Mouse (Mus musculus) kidney, adult 9 months (tissue): ENCODE results near the gene Stat3.

Source experiments
- DNase-seq: peaks from one replicate; pipeline ENCODE4 v3.0.0; 2022

Gene Stat3

DNA sequence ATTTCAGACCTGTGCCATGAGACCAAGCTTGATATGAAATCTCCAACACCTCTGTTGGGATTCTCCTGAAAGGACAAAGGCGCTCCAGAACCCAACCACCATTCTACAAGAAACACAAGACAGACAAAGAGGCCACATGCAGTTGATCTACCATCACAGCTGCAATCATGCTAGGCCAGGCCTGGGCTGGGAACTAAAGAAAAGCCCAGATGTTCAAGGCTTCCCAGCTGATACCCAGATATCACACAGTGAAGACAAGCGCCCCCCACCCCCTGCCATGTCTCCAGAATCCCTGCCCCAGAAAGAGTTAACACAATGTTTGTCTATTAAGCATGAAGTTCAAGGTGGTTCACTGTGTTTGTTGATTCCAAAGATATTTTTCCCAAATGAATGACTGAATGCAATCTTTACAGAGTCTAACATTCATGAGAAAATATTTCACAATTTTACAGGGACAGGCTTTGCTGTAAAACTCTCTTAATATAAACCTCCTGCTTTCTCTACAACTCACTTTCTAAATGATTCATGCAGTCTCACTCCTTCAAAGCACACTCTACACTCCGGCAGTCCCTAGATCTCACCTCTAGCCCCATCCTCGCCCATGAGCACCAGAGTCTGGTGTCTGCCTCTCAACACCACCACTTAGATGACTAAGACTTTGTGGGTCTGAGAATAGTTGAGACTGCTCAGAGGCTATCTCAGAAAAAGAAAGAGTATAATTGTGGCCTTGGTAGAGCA, 18.3 kb downstream of the Stat3 start:
- DNase-seq = no peak

DNA sequence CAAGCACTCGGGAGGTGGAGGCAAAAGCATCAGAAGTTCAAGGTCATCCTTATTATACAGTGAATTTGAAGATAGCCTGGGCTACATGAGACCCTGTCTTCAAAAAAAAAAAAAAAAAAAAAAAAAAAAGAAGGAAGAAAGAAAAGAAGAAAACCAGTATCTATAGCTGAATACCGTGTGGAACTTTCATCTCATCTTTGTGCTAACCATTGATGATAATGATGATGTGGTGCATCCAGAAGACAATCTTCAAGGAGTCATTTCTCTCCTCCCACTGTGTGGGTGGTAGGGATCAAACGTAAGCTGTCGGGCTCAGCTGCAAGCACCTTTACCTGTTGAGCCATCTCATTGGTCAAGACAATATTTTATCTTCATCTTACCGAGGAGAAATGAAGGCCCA, 21.3 kb downstream of the Stat3 start:
- no peak for DNase-seq

DNA sequence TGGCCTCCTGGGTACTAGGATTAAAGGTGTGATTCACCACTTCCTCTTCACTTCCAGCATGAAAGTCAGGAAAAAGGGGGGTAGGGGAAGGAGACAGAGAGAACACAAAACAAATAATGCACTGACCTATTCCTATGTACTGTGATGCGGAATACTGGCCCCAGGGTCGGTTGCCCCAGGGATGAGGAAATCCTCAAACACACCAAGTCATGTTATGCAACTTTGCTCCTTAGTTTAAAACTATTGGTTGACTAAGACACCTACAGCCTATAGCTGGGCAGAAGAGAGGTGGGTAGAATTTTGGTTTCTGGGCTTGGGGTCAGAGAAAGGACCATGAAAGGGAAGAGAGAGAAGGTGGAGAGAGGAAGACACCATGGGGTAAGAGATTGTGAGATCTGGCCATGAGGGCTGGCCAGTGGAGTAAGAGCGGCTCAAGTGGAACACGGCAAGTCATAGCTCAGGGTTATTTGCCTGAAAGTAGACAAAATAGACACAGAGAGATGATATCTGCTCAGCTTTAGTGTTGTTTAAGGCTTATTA, 22.8 kb downstream of the Stat3 start:
- no peak for DNase-seq

DNA sequence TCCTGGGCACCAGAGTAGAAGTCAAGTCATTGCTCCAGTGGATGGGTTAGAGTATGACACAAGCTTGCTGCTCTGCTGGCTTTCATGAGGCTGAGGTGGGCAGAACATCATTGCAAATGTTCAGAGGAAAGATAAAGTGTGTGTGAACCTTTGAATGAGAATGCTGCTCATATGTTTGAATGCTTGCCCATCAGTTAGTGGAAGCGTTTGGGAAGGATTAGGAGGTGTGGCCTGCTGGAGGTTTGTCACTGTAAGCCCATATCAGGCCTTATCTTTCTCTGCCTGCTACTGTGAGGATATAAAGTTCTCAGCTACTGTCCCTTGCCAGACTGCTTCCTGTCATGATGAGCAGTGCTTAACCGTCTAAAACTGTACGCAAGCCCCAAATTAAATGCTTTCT, 24.3 kb downstream of the Stat3 start:
- no peak for DNase-seq

DNA sequence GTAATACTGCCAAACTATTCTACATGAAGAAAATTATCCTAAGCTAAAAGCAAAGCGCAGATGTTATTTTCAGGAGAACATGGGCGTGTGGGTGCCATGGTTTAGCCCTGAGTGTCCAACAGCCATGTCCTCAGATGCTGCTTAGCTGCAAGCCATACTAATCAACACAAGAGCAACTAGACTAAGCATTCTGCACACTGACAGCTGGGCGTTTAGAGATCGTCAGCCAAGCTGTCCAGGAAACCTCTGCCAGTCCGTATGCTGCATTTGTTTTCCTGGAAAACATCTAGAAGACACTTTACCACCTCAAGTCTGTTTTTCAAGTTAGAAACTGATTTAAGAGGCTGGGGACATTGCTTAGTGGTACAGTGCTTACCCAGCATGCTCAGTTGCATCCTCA, 24.9 kb downstream of the Stat3 start:
- no peak for DNase-seq

DNA sequence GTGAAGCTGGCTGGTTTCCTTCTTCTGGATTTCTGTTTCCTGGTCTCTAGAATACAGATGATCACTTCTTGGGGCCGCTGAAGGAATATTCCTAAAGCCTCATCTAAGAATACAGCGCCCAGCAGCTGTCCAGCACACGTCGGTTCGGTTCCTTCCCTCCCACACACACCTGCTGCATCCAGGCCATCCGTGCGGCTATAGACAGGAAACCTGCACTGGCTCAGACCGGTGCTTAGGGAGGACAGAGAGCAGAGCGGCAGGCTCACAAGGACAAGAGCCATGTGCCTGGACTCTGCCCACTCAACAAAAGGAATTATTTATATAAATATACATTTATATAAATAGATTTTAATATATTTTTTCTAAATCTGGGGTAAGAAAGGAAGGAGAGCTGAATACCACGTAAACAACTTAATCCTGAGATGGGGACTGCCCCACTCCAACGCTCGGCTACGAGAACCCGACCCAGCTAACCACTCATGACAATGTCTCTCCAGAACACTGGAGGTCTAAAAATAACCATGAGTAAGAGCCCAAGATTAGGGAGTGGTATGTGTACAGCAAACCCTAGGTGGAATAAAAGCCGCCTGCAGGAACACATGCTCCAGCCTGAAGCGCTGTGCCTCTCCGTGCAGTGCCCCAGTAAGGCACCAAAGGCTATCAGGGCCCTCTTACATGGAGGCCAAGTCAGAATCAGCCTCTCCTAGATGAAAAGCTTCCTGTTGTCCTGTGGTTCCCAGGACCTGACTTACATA, 26.8 kb downstream of the Stat3 start:
- no peak for DNase-seq

DNA sequence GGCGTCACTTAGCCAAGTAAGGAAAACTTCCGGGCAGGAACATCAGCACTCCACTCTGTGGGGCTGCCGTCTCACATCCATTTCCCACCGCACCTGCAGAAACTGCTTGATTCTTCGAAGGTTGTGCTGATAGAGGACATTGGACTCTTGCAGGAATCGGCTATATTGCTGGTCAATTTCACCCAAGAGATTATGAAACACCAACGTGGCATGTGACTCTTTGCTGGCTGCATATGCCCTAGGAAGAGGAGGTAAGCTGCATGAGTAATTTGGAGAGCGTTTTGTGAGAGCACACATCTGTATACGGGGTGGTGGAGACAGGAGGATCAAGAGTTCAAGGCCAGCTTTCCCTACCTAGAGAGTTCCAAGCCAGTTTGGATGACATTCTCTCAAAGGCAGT, 30.8 kb downstream of the Stat3 start:
- peak; percentile 23 for DNase-seq

DNA sequence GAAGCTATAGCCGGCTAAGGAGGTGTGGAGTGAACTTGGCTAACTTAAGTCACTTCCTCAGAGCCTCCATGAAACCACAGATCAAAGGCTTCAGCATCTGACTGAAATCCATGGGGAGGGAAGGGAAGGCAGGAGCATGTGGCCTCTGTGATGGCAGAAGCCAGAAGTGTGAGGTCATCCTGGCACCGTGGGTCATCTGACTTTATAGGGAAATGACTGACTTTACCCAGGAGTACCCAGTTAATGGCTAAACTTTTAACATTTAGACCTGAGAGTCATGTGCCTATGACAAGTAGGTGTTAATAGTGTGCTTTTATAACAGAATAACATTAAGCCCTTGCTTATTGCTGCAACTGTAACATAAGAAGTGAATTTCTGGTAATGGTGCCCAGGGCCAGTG, 31.2 kb downstream of the Stat3 start:
- DNase-seq = peak; percentile 73

DNA sequence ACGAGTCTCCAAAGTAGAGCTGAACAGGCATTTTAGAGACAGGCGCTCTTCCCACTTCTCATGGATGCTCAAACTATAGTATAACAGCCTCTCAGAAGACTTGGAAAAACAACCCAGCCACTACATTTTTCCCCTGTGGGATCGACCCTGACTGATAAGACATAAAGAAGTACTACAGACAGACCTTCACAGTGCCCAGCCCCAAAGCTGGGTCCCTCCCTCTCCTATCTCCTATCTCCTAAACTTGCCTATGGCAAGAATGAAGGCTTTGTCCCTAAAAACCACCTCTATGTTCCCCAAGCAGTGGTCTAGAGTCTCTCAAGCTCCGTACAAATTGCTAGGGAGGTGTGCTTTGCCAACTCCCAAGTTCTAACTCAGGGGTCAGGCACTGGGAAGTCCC, 32.5 kb downstream of the Stat3 start:
- DNase-seq = no peak

DNA sequence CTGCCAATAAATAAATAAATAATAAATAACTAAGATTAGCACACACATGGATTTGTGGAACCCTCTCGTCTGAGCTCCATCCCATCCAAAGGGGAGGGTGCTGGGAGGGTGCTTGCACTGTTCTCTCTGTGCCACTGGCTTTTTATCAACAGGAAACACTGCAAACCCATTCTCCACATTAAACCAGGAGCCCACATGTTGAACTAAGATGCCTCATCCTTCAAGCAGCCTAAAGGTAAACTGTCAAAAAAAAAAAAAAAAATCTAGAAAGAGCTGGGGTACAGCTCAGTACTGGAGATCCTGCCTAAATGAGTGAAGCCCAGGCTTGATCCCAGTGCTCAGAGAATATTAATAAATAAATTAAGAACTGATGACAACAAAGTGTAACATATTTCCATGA, 33.4 kb downstream of the Stat3 start:
- no peak for DNase-seq

DNA sequence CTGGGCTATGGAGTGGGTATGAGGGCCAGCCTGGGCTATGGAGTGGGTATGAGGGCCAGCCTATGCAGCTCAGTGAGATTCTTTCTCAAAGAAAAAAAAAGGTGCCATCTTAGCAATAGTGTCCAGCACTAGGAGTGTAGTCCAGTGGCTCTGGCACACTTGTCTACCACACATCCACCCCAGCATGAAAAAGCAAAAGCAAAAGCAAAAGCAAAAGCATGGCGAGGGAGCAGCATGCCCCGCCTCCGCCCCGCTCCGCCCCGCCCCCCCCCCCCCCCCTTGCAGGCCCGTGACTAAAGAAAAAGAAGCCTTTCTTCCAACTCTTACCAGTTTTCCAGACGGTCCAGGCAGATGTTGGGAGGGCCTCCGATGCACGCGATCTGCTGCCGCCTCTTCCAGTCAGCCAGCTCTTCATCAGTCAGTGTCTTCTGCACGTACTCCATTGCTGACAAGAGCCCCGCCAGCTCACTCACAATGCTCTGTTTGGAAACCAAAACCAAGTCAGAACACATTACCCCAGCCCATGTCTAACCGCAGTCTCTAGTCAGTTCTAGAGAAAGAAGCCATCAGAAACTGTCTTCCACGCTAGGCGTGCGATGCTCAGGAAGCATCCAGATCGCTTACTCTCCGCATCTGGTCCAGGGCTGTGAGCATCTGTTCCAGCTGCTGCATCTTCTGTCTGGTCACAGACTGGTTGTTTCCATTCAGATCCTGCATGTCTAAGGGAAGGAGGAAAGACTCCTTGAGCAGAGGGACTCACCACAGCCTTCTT, 34.6 kb downstream of the Stat3 start:
- no peak for DNase-seq

DNA sequence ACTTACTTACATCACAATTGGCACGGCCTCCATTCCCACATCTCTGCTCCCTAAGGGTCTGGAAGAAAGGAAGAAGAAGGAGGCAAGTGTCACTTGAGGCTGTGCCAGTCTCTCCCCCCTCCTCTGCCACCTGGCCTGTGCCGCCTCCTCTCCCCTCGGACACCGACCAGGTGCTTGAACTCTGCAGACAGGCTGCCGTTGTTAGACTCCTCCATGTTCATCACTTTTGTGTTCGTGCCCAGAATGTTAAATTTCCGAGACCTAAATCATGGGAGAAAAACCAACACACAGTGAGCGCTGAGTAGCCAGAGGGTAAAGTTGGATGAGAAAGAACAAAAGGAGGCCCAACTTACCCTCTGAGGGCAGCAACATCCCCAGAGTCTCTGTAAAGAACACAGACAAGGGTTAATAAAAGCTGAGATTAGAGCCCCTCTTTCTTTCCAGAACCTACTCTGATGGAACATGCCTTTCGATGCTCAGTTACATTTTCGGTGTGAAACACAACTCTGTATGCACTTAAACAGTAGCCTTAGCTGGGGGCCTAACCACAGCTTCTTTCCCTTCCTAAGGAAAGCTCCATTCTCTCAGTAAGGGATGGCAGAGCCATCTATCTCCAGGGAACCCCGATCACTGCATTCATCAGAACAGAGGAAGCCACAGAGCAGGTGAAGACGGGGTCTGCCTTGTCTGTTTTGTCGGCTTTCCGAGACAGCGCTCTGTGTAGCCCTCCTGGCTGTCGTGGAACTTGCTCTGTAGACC, 40.7 kb downstream of the Stat3 start:
- DNase-seq = no peak

DNA sequence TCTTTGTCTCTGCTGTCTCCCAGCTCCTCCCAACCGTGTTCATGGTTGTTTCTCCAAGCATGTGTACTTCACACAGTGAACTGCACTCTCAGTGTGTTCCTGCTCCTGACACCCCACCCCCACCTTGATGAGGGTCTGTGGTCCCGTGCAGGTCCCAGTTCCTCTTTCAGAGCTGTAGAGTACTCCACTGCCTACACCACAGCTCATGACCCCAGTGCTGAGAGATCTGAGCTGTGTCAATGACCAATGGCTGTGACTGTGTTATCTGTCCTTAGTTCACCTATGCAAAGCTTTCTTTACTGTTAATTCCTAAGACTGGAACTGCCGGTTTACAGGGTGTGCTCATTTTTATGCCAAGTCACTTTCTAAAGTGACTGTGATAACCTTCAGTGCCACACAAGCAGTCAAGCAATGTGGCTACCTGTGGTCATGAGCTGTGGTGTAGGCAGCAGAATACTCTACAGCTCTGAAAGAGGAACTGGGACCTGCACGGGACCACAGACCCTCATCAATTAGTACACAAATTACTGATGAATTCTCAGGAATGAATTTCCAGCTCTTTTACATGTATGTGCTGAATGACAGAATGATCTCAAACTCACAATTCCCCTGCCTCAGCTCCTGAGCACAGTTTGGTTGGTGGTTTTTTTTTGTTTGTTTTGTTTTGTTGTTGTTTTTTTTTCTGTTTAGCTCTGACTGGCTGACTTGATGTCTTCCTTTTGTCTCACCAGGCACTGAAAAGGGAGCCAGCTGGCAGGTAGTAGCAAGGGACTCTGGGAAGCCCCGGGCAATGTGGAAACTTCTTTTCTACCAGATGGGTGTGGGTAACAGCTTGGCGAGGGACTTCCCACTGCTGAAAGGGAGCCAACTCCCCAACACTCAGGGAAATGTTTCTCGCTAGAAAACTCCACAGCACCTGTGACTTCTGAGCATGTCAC, 41.8 kb downstream of the Stat3 start:
- DNase-seq = peak; percentile 32

DNA sequence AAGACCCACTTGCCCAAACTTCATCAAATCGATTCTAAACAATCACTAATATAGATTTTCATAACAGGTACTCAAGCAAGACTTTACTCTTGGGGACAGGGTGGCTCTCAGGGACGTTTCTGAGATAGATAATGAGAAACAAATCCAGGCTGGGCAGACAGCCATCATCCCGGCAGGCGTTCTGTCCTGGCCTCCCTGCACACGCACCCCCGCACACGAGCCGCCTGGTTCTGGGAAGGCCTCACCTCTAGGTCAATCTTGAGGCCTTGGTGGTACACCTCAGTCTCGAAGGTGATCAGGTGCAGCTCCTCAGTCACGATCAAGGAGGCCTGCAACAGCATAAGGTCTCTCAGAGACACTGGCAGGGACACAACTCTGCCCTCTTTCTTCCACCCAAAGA, 43.3 kb downstream of the Stat3 start:
- no peak for DNase-seq

DNA sequence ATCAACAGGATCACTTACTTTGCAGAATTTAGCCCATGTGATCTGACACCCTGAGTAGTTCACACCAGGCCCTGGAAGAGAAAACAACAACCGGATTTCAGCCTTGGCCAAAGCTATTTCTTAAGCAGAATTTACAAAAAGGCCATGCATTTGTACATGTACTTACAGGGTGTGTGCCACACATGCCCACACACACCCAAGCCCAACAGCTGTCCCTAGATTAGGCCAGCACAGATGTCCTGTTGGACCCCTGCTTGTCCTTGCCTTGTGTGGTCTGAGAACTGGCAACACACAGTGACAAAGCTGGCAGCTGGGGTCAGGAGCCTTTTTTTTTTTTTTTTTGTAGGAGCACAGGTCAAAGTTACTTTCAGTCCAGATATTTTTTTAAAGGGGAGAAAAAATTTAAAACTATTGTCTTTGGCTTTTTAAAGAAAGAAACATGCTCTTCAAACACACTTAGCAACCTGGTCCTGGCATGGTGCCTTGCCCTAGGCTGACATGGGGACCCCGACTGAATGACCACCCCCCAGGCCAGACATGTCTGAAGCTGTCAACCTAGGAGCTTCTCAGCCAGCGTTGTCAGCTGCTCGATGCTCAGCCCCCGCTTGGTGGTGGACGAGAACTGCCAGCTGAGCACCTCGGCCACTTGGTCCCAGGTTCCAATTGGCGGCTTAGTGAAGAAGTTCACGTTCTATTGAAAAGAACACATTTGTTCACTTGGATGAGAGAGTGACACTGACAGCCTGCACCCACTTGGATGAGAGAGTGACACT, 45.0 kb downstream of the Stat3 start:
- DNase-seq = no peak

DNA sequence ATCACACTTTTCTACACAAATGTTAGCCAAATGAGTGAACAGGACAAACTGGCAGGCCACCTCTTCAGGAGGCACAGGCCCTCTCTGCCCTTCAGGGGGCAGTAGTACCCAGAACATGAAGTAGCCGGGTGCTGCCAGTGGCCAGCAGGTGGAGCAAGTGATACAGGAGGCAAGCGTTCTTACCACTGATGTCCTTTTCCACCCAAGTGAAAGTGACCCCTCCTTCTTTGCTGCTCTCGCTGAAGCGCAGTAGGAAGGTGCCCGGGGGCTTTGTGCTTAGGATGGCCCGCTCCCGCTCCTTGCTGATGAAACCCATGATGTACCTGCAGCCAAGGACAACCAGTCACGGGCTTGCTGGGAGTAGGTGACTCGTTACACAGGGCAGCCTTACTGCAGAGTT, 45.9 kb downstream of the Stat3 start:
- peak; percentile 95 for DNase-seq

DNA sequence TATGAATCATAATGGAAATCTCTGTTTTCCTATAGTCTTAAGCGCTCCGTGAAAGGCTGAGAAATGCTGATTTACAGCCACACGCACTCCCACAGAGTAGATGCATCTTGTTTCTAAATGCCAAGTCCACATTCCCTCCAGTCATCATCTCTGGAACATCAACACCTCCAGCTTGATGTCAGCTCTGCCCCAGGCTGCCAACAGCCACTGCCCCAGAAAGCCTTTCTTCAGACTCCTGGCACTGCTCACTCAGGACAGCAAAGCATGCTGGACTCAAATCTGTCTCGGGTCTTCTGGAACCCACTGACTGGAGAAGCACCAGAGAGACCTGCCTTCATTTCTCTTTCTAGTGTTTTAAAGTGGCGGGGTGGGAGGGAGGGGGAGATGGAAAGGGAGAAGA, 46.9 kb downstream of the Stat3 start:
- no peak for DNase-seq

DNA sequence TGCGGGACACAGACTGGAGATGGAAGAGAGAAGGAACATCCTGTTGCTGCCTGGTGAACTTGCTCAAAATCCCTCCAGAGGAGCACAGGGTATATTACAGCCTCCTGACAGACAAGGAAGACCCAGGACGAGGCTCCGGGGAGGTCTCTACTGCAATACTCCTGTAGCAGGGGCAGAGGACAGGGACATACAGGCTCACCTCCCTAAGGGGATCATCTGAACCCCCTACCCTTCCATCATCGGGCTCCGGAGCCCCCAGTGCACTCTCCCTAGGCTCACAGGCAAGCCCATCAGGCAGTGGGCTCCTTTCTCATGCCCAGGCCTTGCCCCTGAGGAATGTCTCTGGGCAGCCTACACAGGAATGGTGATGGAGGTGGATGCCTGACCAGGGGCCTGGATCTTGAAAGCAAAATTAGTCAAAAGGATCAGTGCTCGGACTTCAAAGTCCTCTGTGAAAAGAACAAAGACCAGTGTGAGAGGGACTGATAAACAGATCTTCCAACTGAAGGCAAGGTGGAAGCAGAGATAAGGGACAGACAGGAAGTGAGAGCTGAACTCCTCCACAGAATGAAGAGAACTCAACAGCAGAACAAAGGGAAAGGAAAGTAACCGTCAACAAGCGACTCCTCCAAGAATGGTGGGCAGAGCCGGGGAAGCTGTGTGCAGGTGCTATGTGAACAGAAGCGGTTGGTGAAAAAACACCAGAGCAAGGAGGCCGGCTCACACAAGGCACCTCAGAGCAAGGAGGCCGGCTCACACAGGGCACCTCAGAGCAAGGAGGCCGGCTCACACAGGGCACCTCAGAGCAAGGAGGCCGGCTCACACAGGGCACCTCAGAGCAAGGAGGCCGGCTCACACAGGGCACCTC, 47.9 kb downstream of the Stat3 start:
- DNase-seq = no peak

DNA sequence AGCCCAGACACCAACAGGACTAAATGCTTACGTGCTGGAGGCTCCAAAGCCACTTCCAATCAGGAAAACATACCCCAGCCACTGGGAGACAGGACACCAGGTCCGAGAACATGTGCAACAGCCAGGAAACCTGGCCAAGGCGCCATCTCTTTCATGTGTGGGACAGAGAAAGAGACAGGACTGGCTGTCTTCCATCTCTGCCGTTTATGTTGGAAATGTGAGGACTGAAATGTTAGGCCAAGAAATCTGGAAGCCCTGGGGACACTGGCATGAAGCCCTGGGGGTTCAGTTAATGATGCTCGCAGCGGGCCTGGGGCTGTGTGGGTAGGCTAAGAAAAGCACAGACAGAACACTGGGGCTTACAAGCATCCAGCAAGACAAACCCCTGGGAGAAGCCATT, 48.9 kb downstream of the Stat3 start:
- DNase-seq = no peak

DNA sequence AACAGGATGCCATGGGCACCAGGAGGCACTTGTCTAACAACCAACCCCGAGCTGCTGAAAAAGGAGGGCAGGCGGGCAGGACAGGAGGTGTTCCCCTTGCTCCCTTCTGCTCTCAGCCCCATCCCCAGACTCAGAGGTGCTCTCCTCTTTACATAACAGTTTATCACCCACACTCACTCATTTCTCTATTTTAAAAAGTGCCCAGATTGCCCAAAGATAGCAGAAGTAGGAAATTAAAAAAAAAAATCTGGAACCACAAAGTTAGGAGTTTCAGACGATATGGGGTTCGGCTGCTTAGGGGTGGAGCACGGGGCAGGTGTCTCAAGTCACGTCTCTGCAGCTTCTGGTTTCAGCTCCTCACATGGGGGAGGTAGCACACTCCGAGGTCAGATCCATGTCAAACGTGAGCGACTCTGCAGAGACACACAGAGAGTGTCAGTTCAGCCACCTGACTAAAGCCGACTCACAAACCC, 51.0 kb downstream of the Stat3 start:
- DNase-seq = no peak
